ENCODE assay signal across 9 mouse cellular contexts in the genomic region with DNA sequence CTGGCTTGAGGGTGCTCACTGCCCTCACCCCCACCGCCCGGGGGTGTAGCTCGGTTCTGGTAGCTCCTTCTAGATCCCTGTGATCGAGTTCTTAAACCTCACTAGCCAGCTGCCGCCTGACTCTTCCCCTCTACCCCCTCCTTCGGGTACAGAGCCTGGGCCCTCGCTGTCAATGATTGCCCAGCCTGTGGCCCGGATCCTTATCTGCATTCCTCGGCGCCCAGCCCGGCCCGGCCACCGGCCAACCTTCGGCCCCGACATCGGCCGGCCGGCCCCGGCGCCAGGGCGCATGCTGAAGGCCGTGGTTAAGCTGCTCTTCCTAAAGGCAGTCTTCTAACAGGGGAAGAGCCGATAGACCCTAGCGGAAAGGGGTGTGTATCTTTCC. TPM values are rescaled to one million over a fixed set of nuclear protein-coding genes. Genes with fewer than 3 reads are reported as not detected.
DNase-seq lines count a peak whose midpoint lies in the region; ATAC-seq lines count a peak whose summit lies in the region.
"Had no signal": no experiment of that assay in that cellular context is flagged by ENCODE, and none has a peak within 500 bp of the region (broad histone marks: within the 10 kb centered on the region; RNA-seq: fewer than 3 reads in every experiment).

No protein-coding gene starts in this region.

- H3K4me3 ChIP-seq in heart, embryonic 15.5 days: peak overlapping the region; percentile 45
- no peak overlapping the region; the same call in 1 of the 2 replicates for H3K4me3 ChIP-seq in midbrain, embryonic 13.5 days (replicated peaks)

- H3K4me1 ChIP-seq in heart, embryonic 15.5 days (replicated peaks): peaks cover 44% of the 10 kb centered on the region
- peaks cover 42% of the 10 kb centered on the region for H3K4me1 ChIP-seq in midbrain, embryonic 13.5 days (replicated peaks)

- DNase-seq in heart, adult 11 months: peak; percentile 94
- DNase-seq in heart, postnatal 25 days (ENCODE audit: low spot score): no peak
- peak; percentile 91 for DNase-seq in kidney, postnatal 14 days
- no peak for DNase-seq in layer of hippocampus, adult 9-11 months
- DNase-seq in layer of hippocampus, postnatal 36 days: no peak
- DNase-seq in left cerebral cortex, postnatal 10 days (ENCODE audit: extremely low spot score in 1 of 2, low spot score in 2 of 2): no peak

- no peaks in the 10 kb centered on the region for H3K9me3 ChIP-seq in heart, embryonic 15.5 days (replicated peaks)
- H3K9me3 ChIP-seq in midbrain, embryonic 13.5 days: no peaks in the 10 kb centered on the region

- no peaks in the 10 kb centered on the region for H3K36me3 ChIP-seq in heart, embryonic 15.5 days
- H3K36me3 ChIP-seq in midbrain, embryonic 13.5 days: no peaks in the 10 kb centered on the region

- intact Hi-C loops in heart, postnatal 25 days (cut with DNase I): loop anchor here (5.0 kb wide), 2 partner anchors 68 to 303 kb away; no protein-coding TSS in a partner anchor
- intact Hi-C loops in left cerebral cortex, postnatal 10 days (cut with DNase I): no loop called here

- H3K27ac ChIP-seq in heart, embryonic 15.5 days: no peak overlapping the region
- no peak overlapping the region for H3K27ac ChIP-seq in midbrain, embryonic 13.5 days

- no peak overlapping the region for H3K9ac ChIP-seq in heart, embryonic 15.5 days
- no peak overlapping the region for H3K9ac ChIP-seq in midbrain, embryonic 13.5 days (replicated peaks)

- WGBS in heart, embryonic 15.5 days: 3% methylated on average over 24 of the region's 24 CpGs
- 5% methylated on average over 24 of the region's 24 CpGs for WGBS in midbrain, embryonic 13.5 days

- H3K27me3 ChIP-seq in heart, embryonic 15.5 days: peaks cover 98% of the 10 kb centered on the region
- H3K27me3 ChIP-seq in midbrain, embryonic 13.5 days: peaks cover 97% of the 10 kb centered on the region

- peak overlapping the region; percentile 77 for H3K4me2 ChIP-seq in heart, embryonic 15.5 days
- 0 out of 2 replicates have a peak overlapping the region, but pooled peaks have one; percentile 5 for H3K4me2 ChIP-seq in midbrain, embryonic 13.5 days (replicated peaks)

- no peak for ATAC-seq in heart, embryonic 15.5 days (replicated peaks; ENCODE audit: insufficient number of reproducible peaks, insufficient read depth, low FRiP score, low read depth)
- no peak for ATAC-seq in midbrain, embryonic 13.5 days

RNA-seq across cellular contexts. Expression of a gene that starts 1.8 kb away (rescaled TPM):
- total RNA-seq in heart, postnatal 25 days (2021): under 1 TPM in 1 of 2 experiments, not detected in 1; 0.11 TPM
- polyA plus RNA-seq in heart, embryonic 15.5 days (2015; fragmentation: Nextera tagmentation; extraction: Ambion mirVana): 0.09 and 0.13 TPM in 2 replicates
- 0.13 and 0.26 TPM in 2 replicates for polyA plus RNA-seq in midbrain, embryonic 13.5 days (2015; fragmentation: Nextera tagmentation; extraction: Ambion mirVana)
- under 1 TPM; 0.30 to 0.32 TPM for total RNA-seq in layer of hippocampus, postnatal 36 days (2021)
- total RNA-seq in left cerebral cortex, postnatal 10 days (2021): under 1 TPM; 0.45 to 0.47 TPM

RNA-seq across cellular contexts. Expression of a gene that starts 14.3 kb away (rescaled TPM):
- total RNA-seq in heart, postnatal 25 days (2021): not detected
- 0.08 TPM in 1 of 2 replicates, not detected in the other for polyA plus RNA-seq in heart, embryonic 15.5 days (2015; fragmentation: Nextera tagmentation; extraction: Ambion mirVana)
- polyA plus RNA-seq in midbrain, embryonic 13.5 days (2015; fragmentation: Nextera tagmentation; extraction: Ambion mirVana): 0.24 and 0.42 TPM in 2 replicates
- total RNA-seq in layer of hippocampus, postnatal 36 days (2021): 1 to 10 TPM; 1.5 to 1.8 TPM
- total RNA-seq in left cerebral cortex, postnatal 10 days (2021): 1 to 10 TPM; 1.6 to 2.1 TPM
- total RNA-seq: ES-E14 had no signal

RNA-seq across cellular contexts. Expression of a gene that starts 56.7 kb away (rescaled TPM):
- total RNA-seq in heart, postnatal 25 days (2021): not detected
- not detected in 2 replicates for polyA plus RNA-seq in heart, embryonic 15.5 days (2015; fragmentation: Nextera tagmentation; extraction: Ambion mirVana)
- 0.64 and 1.9 TPM in 2 replicates for polyA plus RNA-seq in midbrain, embryonic 13.5 days (2015; fragmentation: Nextera tagmentation; extraction: Ambion mirVana)
- not detected for total RNA-seq in layer of hippocampus, postnatal 36 days (2021)
- total RNA-seq in left cerebral cortex, postnatal 10 days (2021): not detected
- total RNA-seq: ES-E14 had no signal

Comparison
In these comparisons a context has a peak if more than half of its experiments do, and no peak if none do; other contexts are left out.
1. DNase-seq: peak in heart, adult 11 months (single experiment) and kidney, postnatal 14 days (single experiment); none in heart, postnatal 25 days (single experiment), layer of hippocampus, adult 9-11 months (single experiment), layer of hippocampus, postnatal 36 days (0 of 2) and left cerebral cortex, postnatal 10 days (0 of 2).